Mouse (Mus musculus) cortical plate, adult 2 months (tissue): ENCODE measurements around the gene Gpr161.

Experiments used
- CTCF ChIP-seq: fragments of 200-500 bp; IDR thresholded peaks from 2 replicates; pipeline ENCODE4 v1.5.1; 2011; ENCODE audit warnings: mild to moderate bottlenecking, control low read depth, low read length; ENCODE audit not compliant: insufficient read depth; ENCODE audit errors: extremely low read depth
- POLR2A ChIP-seq: fragments of 200-500 bp; IDR thresholded peaks from 2 replicates; pipeline ENCODE4 v1.6.1; 2011; ENCODE audit warnings: mild to moderate bottlenecking, low read length, control low read depth; ENCODE audit not compliant: insufficient read depth; ENCODE audit errors: extremely low read depth

DNA sequence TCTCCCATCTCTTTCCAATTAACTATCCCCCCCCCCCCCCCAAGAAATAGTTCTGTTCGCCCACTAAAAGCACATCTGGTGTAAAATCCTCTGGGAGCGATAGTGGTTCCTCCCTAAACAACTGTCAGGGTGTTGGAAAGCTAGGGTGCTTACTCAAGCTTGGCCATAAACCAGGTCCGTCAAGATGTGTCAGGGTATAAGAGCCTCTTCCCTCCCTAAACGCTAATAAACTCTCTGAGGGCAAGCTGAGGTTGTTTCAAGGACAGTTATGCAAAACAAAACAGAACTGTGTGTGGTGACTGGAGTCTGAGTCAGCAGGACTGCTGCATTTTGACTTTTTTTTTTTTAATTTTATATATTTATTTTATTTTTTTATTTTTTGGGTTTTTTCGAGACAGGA lies 48.5 kb upstream of the Gpr161 start:
- TF ChIP-seq CTCF (no peak), POLR2A (no peak)
